Mouse (Mus musculus): ENCODE results near the gene Zfp13. TPM values are rescaled to one million over a fixed set of nuclear protein-coding genes. Genes with fewer than 3 reads are reported as not detected.

The Zfp13 gene
- polyA plus RNA-seq, 1 experiment from 2014 or later, result 28.5 TPM

GRCm38 (mm10) chr17:23610361-23610800 lies 11.1 kb upstream of the Zfp13 start:
- H3K9ac ChIP-seq (replicated peaks; ENCODE audit: low read depth, low read length), result no peak overlapping the region
- H3K27ac ChIP-seq (ENCODE audit: low read length), result no peak overlapping the region
- no peaks in the 10 kb centered on the region for H3K27me3 ChIP-seq (replicated peaks; ENCODE audit: control insufficient read depth, insufficient read depth, low read length)
- no peak overlapping the region for H3K4me2 ChIP-seq (ENCODE audit: low read length)
- no peaks in the 10 kb centered on the region for H3K36me3 ChIP-seq (ENCODE audit: control insufficient read depth, insufficient read depth)
- no peak for ATAC-seq
- H3K9me3 ChIP-seq (ENCODE audit: control insufficient read depth, low read length), result no peaks in the 10 kb centered on the region
- H3K4me1 ChIP-seq (replicated peaks; ENCODE audit: control insufficient read depth, insufficient read depth, low read length), result no peaks in the 10 kb centered on the region
- H3K4me3 ChIP-seq (replicated peaks; ENCODE audit: low read length), result no peak overlapping the region
- WGBS, result 85% methylated on average over 28 of the region's 28 CpGs

- 87% methylated on average over 24 of the region's 24 CpGs for WGBS
- H3K9me3 ChIP-seq (ENCODE audit: control insufficient read depth, low read length), result no peaks in the 10 kb centered on the region
- no peaks in the 10 kb centered on the region for H3K4me1 ChIP-seq (replicated peaks; ENCODE audit: control insufficient read depth, insufficient read depth, low read length)
- H3K27ac ChIP-seq (ENCODE audit: low read length), result no peak overlapping the region
- no peak overlapping the region for H3K4me2 ChIP-seq (ENCODE audit: low read length)
- ATAC-seq, result no peak
- no peak overlapping the region for H3K4me3 ChIP-seq (replicated peaks; ENCODE audit: low read length)
- H3K36me3 ChIP-seq (ENCODE audit: control insufficient read depth, insufficient read depth), result no peaks in the 10 kb centered on the region
- H3K9ac ChIP-seq (replicated peaks; ENCODE audit: low read depth, low read length), result no peak overlapping the region
- H3K27me3 ChIP-seq (replicated peaks; ENCODE audit: control insufficient read depth, insufficient read depth, low read length), result no peaks in the 10 kb centered on the region
Observed at GRCm38 (mm10) chr17:23609612-23610011, 10.3 kb upstream of the Zfp13 start.

- Histone ChIP-seq H3K27me3 (replicated peaks; ENCODE audit: control insufficient read depth, insufficient read depth, low read length) (no peaks in the 10 kb centered on the region), H3K27ac (ENCODE audit: low read length) (no peak overlapping the region), H3K9me3 (ENCODE audit: control insufficient read depth, low read length) (no peaks in the 10 kb centered on the region), H3K36me3 (ENCODE audit: control insufficient read depth, insufficient read depth) (no peaks in the 10 kb centered on the region), H3K4me3 (replicated peaks; ENCODE audit: low read length) (no peak overlapping the region), H3K4me2 (ENCODE audit: low read length) (no peak overlapping the region), H3K4me1 (replicated peaks; ENCODE audit: control insufficient read depth, insufficient read depth, low read length) (no peaks in the 10 kb centered on the region), H3K9ac (replicated peaks; ENCODE audit: low read depth, low read length) (no peak overlapping the region)
- ATAC-seq, result no peak
- 83% methylated on average over 8 of the region's 8 CpGs for WGBS
Observed at GRCm38 (mm10) chr17:23605220-23605619, 5.9 kb upstream of the Zfp13 start.

GRCm38 (mm10) chr17:23604394-23604793 lies 5.1 kb upstream of the Zfp13 start:
- H3K4me2 ChIP-seq (ENCODE audit: low read length), result no peak overlapping the region
- no peak overlapping the region for H3K27ac ChIP-seq (ENCODE audit: low read length)
- no peak for ATAC-seq
- H3K36me3 ChIP-seq (ENCODE audit: control insufficient read depth, insufficient read depth), result no peaks in the 10 kb centered on the region
- H3K4me1 ChIP-seq (replicated peaks; ENCODE audit: control insufficient read depth, insufficient read depth, low read length), result peaks cover 3% of the 10 kb centered on the region
- no peak overlapping the region for H3K4me3 ChIP-seq (replicated peaks; ENCODE audit: low read length)
- H3K27me3 ChIP-seq (replicated peaks; ENCODE audit: control insufficient read depth, insufficient read depth, low read length), result no peaks in the 10 kb centered on the region
- 75% methylated on average over 7 of the region's 7 CpGs for WGBS
- no peak overlapping the region for H3K9ac ChIP-seq (replicated peaks; ENCODE audit: low read depth, low read length)
- no peaks in the 10 kb centered on the region for H3K9me3 ChIP-seq (ENCODE audit: control insufficient read depth, low read length)

GRCm38 (mm10) chr17:23603542-23603941 lies 4.3 kb upstream of the Zfp13 start:
- Histone ChIP-seq H3K27me3 (replicated peaks; ENCODE audit: control insufficient read depth, insufficient read depth, low read length) (no peaks in the 10 kb centered on the region), H3K9me3 (ENCODE audit: control insufficient read depth, low read length) (no peaks in the 10 kb centered on the region), H3K27ac (ENCODE audit: low read length) (no peak overlapping the region), H3K4me1 (replicated peaks; ENCODE audit: control insufficient read depth, insufficient read depth, low read length) (peaks cover 7% of the 10 kb centered on the region), H3K4me2 (ENCODE audit: low read length) (no peak overlapping the region), H3K4me3 (replicated peaks; ENCODE audit: low read length) (no peak overlapping the region), H3K36me3 (ENCODE audit: control insufficient read depth, insufficient read depth) (no peaks in the 10 kb centered on the region), H3K9ac (replicated peaks; ENCODE audit: low read depth, low read length) (no peak overlapping the region)
- no peak for ATAC-seq
- WGBS, result 43% methylated on average over 2 of the region's 2 CpGs

GRCm38 (mm10) chr17:23603077-23603476 lies 3.8 kb upstream of the Zfp13 start:
- H3K4me1 ChIP-seq (replicated peaks; ENCODE audit: control insufficient read depth, insufficient read depth, low read length), result peaks cover 10% of the 10 kb centered on the region
- H3K9me3 ChIP-seq (ENCODE audit: control insufficient read depth, low read length), result no peaks in the 10 kb centered on the region
- WGBS, result 11% methylated on average over 8 of the region's 8 CpGs

GRCm38 (mm10) chr17:23601836-23602585 lies 2.7 kb upstream of the Zfp13 start:
- Histone ChIP-seq H3K27ac (ENCODE audit: low read length) (no peak overlapping the region), H3K4me2 (ENCODE audit: low read length) (no peak overlapping the region), H3K4me1 (replicated peaks; ENCODE audit: control insufficient read depth, insufficient read depth, low read length) (peaks cover 10% of the 10 kb centered on the region), H3K36me3 (ENCODE audit: control insufficient read depth, insufficient read depth) (no peaks in the 10 kb centered on the region), H3K4me3 (replicated peaks; ENCODE audit: low read length) (no peak overlapping the region), H3K9me3 (ENCODE audit: control insufficient read depth, low read length) (no peaks in the 10 kb centered on the region), H3K9ac (replicated peaks; ENCODE audit: low read depth, low read length) (no peak overlapping the region), H3K27me3 (replicated peaks; ENCODE audit: control insufficient read depth, insufficient read depth, low read length) (no peaks in the 10 kb centered on the region)
- 47% methylated on average over 10 of the region's 10 CpGs for WGBS
- no peak for ATAC-seq

More at GRCm38 (mm10) chr17:23603077-23603476, 3.8 kb upstream of the Zfp13 start:
- H3K4me2 ChIP-seq (ENCODE audit: low read length), result no peak overlapping the region
- H3K27me3 ChIP-seq (replicated peaks; ENCODE audit: control insufficient read depth, insufficient read depth, low read length), result no peaks in the 10 kb centered on the region
- ATAC-seq, result no peak
- H3K36me3 ChIP-seq (ENCODE audit: control insufficient read depth, insufficient read depth), result no peaks in the 10 kb centered on the region
- no peak overlapping the region for H3K4me3 ChIP-seq (replicated peaks; ENCODE audit: low read length)
- H3K9ac ChIP-seq (replicated peaks; ENCODE audit: low read depth, low read length), result no peak overlapping the region
- H3K27ac ChIP-seq (ENCODE audit: low read length), result no peak overlapping the region

- no peak within 1 kb of the TSS for H3K4me3 ChIP-seq (replicated peaks; ENCODE audit: low read length)
- no peak within 1 kb of the TSS for H3K9ac ChIP-seq (replicated peaks; ENCODE audit: low read depth, low read length)
- no peak within 1 kb of the TSS for H3K27ac ChIP-seq (ENCODE audit: low read length)
- ATAC-seq, result no peak
- H3K9me3 ChIP-seq (ENCODE audit: control insufficient read depth, low read length), result no peaks in the 10 kb centered on the region
- H3K4me2 ChIP-seq (ENCODE audit: low read length), result peak within 1 kb of the TSS; percentile 77
- 29% methylated on average over 15 of the region's 15 CpGs for WGBS
- peaks cover 10% of the 10 kb centered on the region for H3K4me1 ChIP-seq (replicated peaks; ENCODE audit: control insufficient read depth, insufficient read depth, low read length)
- no peaks in the 10 kb centered on the region for H3K27me3 ChIP-seq (replicated peaks; ENCODE audit: control insufficient read depth, insufficient read depth, low read length)
- no peaks in the 10 kb centered on the region for H3K36me3 ChIP-seq (ENCODE audit: control insufficient read depth, insufficient read depth)
Observed at GRCm38 (mm10) chr17:23600641-23601622, 1.6 kb upstream of the Zfp13 start, which contains the start of gene Zscan10. Gene Zscan10, plus strand, starts transcription at chr17:23600856.

GRCm38 (mm10) chr17:23599605-23600063 lies 347 bp upstream of the Zfp13 start:
- Histone ChIP-seq H3K27ac (ENCODE audit: low read length) (no peak overlapping the region; the same call in 1 of the 2 replicates), H3K27me3 (replicated peaks; ENCODE audit: control insufficient read depth, insufficient read depth, low read length) (no peaks in the 10 kb centered on the region), H3K4me3 (replicated peaks; ENCODE audit: low read length) (peak overlapping the region; percentile 53), H3K9ac (replicated peaks; ENCODE audit: low read depth, low read length) (peak overlapping the region; percentile 55), H3K36me3 (ENCODE audit: control insufficient read depth, insufficient read depth) (no peaks in the 10 kb centered on the region), H3K9me3 (ENCODE audit: control insufficient read depth, low read length) (no peaks in the 10 kb centered on the region), H3K4me2 (ENCODE audit: low read length) (peak overlapping the region; percentile 77), H3K4me1 (replicated peaks; ENCODE audit: control insufficient read depth, insufficient read depth, low read length) (peaks cover 10% of the 10 kb centered on the region)
- ATAC-seq, result no peak
- WGBS, result 43% methylated on average over 7 of the region's 7 CpGs
